Mouse (Mus musculus): ENCODE measurements around the gene Txndc11.

DNA sequence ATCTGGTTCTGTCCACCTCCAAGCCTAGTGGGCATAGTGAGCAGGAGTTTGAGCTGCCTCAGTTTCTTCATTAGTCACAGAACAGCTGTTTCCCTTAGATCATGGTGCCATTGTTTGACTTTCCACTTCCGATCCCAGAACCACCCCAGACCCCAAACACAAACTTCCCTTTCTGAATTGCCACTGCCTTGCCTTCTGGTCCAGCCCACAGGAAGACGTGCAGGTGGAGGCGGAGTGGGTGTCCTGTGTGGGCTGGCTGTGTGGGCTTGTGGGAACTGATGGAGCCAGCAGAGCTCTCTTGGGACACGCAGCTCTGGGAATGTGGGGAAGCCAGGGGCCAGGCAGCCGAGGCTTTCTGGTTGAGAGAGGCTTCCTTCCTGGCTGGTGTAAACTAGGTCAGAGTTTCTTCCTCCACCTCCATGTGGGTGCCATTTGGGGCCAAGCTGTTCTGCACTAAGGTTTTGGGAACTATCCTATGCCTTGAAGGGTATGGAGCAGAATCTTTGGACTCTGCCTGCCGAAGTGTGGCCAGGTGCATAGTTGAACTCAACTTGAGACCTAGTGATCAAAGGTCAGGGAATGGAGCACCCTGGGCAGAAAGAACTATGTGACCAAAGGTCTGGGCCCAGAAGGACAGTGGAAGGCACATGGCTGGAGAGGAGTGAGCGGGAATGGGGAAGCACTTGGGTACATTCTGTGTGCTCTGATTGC is 64.6 kb downstream of the Txndc11 start:
- no peak for TF ChIP-seq CTCF (IDR thresholded peaks at IDR 0.05; ENCODE audit: control insufficient read depth, insufficient read depth, insufficient read length)
- TF ChIP-seq USF1 (IDR thresholded peaks at IDR 0.05; ENCODE audit: low read depth), result no peak
- TF ChIP-seq FOSL1 (IDR thresholded peaks at IDR 0.05; ENCODE audit: insufficient read depth, low read length, poor library complexity, severe bottlenecking), result no peak
- TF ChIP-seq CEBPB (IDR thresholded peaks at IDR 0.05; ENCODE audit: low read depth), result no peak
